9 mouse cellular contexts compared by ENCODE assay signal in genomic region chr2:28680710-28681109, GRCm38 (mm10). TPM values are rescaled to one million over a fixed set of nuclear protein-coding genes. Genes with fewer than 3 reads are reported as not detected.
DNase-seq lines count a peak whose midpoint lies in the region; ATAC-seq and TF ChIP-seq lines count a peak whose summit lies in the region.
"Had no signal": no experiment of that assay in that cellular context is flagged by ENCODE, and none has a peak within 500 bp of the region (broad histone marks: within the 10 kb centered on the region; RNA-seq: fewer than 3 reads in every experiment).

No protein-coding gene starts in this region.

- TF ChIP-seq CTCF in liver, embryonic 14.5 days (IDR thresholded peaks at IDR 0.05; ENCODE audit: low read depth), result peak; percentile 60
- TF ChIP-seq CTCF in MEL (IDR thresholded peaks at IDR 0.05 in 2 of 3, conservative IDR thresholded peaks at IDR 0.05 in 1 of 3; ENCODE audit: control insufficient read depth in 1 of 3, insufficient read depth in 1 of 3, low read depth in 2 of 3, low read length in 3 of 3, poor library complexity in 1 of 3, severe bottlenecking in 1 of 3), result peak; percentile 23 to 70 (median 67); a peak in 5 of 6 replicates

- TF ChIP-seq EP300 in liver, embryonic 14.5 days (IDR thresholded peaks at IDR 0.05; ENCODE audit: low read depth), result no peak
- no peak for TF ChIP-seq EP300 in MEL (IDR thresholded peaks at IDR 0.05; ENCODE audit: low read depth in 1 of 2, low read length in 2 of 2)

- 44% methylated on average over 4 of the region's 4 CpGs for WGBS in liver, embryonic 14.5 days (ENCODE audit: insufficient replicate concordance)
- 20% methylated on average over 4 of the region's 4 CpGs for WGBS in forebrain, embryonic 16.5 days

- H3K9ac ChIP-seq in liver, embryonic 14.5 days (replicated peaks), result no peak overlapping the region
- H3K9ac ChIP-seq in MEL (ENCODE audit: control insufficient read depth, low read depth, low read length, poor library complexity, severe bottlenecking), result no peak overlapping the region
- H3K9ac ChIP-seq in forebrain, embryonic 16.5 days (replicated peaks; ENCODE audit: low read depth, low read length), result no peak overlapping the region

- no peak for ATAC-seq in liver, embryonic 14.5 days (ENCODE audit: insufficient read depth)
- no peak for ATAC-seq in forebrain, embryonic 16.5 days

- peak; percentile 65 for TF ChIP-seq RAD21 in MEL (IDR thresholded peaks at IDR 0.05; ENCODE audit: low read depth, low read length)

- H3K4me2 ChIP-seq in liver, embryonic 14.5 days (ENCODE audit: low read depth), result no peak overlapping the region
- no peak overlapping the region for H3K4me2 ChIP-seq in forebrain, embryonic 16.5 days (ENCODE audit: low read length)

- no peaks in the 10 kb centered on the region for H3K4me1 ChIP-seq in liver, embryonic 14.5 days (replicated peaks; ENCODE audit: control insufficient read depth in 2 of 2, insufficient read depth in 2 of 2, low read length in 1 of 2)
- no peaks in the 10 kb centered on the region for H3K4me1 ChIP-seq in MEL (ENCODE audit: control insufficient read depth in 1 of 2, insufficient read depth in 2 of 2, low read length in 2 of 2)
- H3K4me1 ChIP-seq in forebrain, embryonic 16.5 days (replicated peaks; ENCODE audit: control insufficient read depth, insufficient read depth, low read length), result 0 out of 2 replicates have a peak, but pooled peaks cover 2% of the 10 kb centered on the region

- no peak for TF ChIP-seq POLR2A in MEL (IDR thresholded peaks at IDR 0.05; ENCODE audit: control insufficient read depth in 1 of 2, insufficient read depth in 1 of 2, low read depth in 1 of 2, low read length in 2 of 2, poor library complexity in 1 of 2)

- no peaks in the 10 kb centered on the region for H3K9me3 ChIP-seq in liver, embryonic 14.5 days (ENCODE audit: control insufficient read depth, low read length)
- no peaks in the 10 kb centered on the region for H3K9me3 ChIP-seq in MEL (replicated peaks; ENCODE audit: insufficient read depth, low read length)
- H3K9me3 ChIP-seq in forebrain, embryonic 16.5 days (ENCODE audit: control insufficient read depth, low read length), result no peaks in the 10 kb centered on the region

- peaks cover 27% of the 10 kb centered on the region for H3K36me3 ChIP-seq in liver, embryonic 14.5 days (replicated peaks; ENCODE audit: control insufficient read depth, insufficient read depth, low read depth)
- no peaks in the 10 kb centered on the region; a peak in 1 of 4 replicates for H3K36me3 ChIP-seq in MEL (ENCODE audit: control insufficient read depth in 1 of 2, insufficient read depth in 2 of 2, low read length in 2 of 2)
- peaks cover 46% of the 10 kb centered on the region for H3K36me3 ChIP-seq in forebrain, embryonic 16.5 days (ENCODE audit: control insufficient read depth, insufficient read depth)

- H3K27me3 ChIP-seq in liver, embryonic 14.5 days (ENCODE audit: control insufficient read depth, insufficient read depth, low read length), result no peaks in the 10 kb centered on the region
- H3K27me3 ChIP-seq in MEL (ENCODE audit: control insufficient read depth in 1 of 2, insufficient read depth in 2 of 2, low read length in 2 of 2), result no peaks in the 10 kb centered on the region
- no peaks in the 10 kb centered on the region for H3K27me3 ChIP-seq in forebrain, embryonic 16.5 days (replicated peaks; ENCODE audit: control insufficient read depth, insufficient read depth, low read length)

- no peaks in the 10 kb centered on the region for H3K79me2 ChIP-seq in MEL (ENCODE audit: control insufficient read depth, insufficient read depth, low read length, poor library complexity)

- no peak overlapping the region for H3K27ac ChIP-seq in liver, embryonic 14.5 days
- no peak overlapping the region for H3K27ac ChIP-seq in MEL (ENCODE audit: control insufficient read depth, low read depth, low read length)
- no peak overlapping the region for H3K27ac ChIP-seq in forebrain, embryonic 16.5 days (ENCODE audit: low read length)

- no peak overlapping the region for H3K4me3 ChIP-seq in liver, embryonic 14.5 days (ENCODE audit: insufficient read depth in 1 of 2, low read depth in 2 of 2, low read length in 2 of 2)
- no peak overlapping the region for H3K4me3 ChIP-seq in MEL (ENCODE audit: control insufficient read depth in 1 of 2, insufficient read depth in 1 of 2, low read depth in 2 of 2, low read length in 2 of 2)
- H3K4me3 ChIP-seq in forebrain, embryonic 16.5 days (replicated peaks; ENCODE audit: low read length), result no peak overlapping the region

- DNase-seq in cerebellum, adult 9-10 months, result peak; percentile 46
- DNase-seq in cerebellum, adult 9-11 months, result no peak
- no peak for DNase-seq in liver, embryonic 14.5 days (ENCODE audit: low read depth in 3 of 3, low spot score in 3 of 3)
- DNase-seq in liver, result no peak
- DNase-seq in MEL (ENCODE audit: low read depth, low spot score), result peak; percentile 39
- peak; percentile 62 for DNase-seq in kidney, postnatal 14 days
- DNase-seq in ovary, postnatal 10 days (ENCODE audit: low spot score), result no peak

TF ChIP-seq in MEL, 35 proteins besides CTCF, POLR2A, EP300 and RAD21:
- peak; percentile 18; the same call in 1 of the 2 replicates for TF ChIP-seq ZC3H11A (IDR thresholded peaks at IDR 0.05; ENCODE audit: low read depth, low read length)
- TF ChIP-seq MAZ (IDR thresholded peaks at IDR 0.05; ENCODE audit: low read depth, low read length), result no peak
- peak; percentile 61 for TF ChIP-seq SMC3 (IDR thresholded peaks at IDR 0.05; ENCODE audit: low read depth, low read length)

RNA-seq across cellular contexts. Expression of gene Spaca9, which starts 18.8 kb away (rescaled TPM):
- polyA plus RNA-seq in liver, embryonic 14.5 days (2012; rRNA removed), result 1.3 and 2.2 TPM in 2 replicates
- 2.0 and 2.5 TPM in 2 replicates for polyA plus RNA-seq in liver, embryonic 14.5 days (2014; fragmentation: Nextera tagmentation; extraction: Ambion mirVana)
- total RNA-seq in MEL (2012; rRNA removed), result 0.36 and 0.92 TPM in 2 replicates
- 1 to 10 TPM in 1 of 2 experiments, not detected in 1; 5.4 TPM for polyA plus RNA-seq in MEL (2012; ENCODE audit: insufficient read depth in 1 of 2, insufficient read length in 2 of 2, low read depth in 1 of 2, low replicate concordance in 2 of 2, missing spikeins in 1 of 2)
- 1.4 and 2.1 TPM in 2 replicates for polyA plus RNA-seq in forebrain, embryonic 16.5 days (2015; fragmentation: Nextera tagmentation; extraction: Ambion mirVana)
- total RNA-seq: liver, adult 2 months had no signal

RNA-seq across cellular contexts. Expression of gene Ak8, which starts 19.3 kb away (rescaled TPM):
- polyA plus RNA-seq in liver, embryonic 14.5 days (2012; rRNA removed), result 0.11 and 0.18 TPM in 2 replicates
- polyA plus RNA-seq in liver, embryonic 14.5 days (2014; fragmentation: Nextera tagmentation; extraction: Ambion mirVana), result 0.24 and 0.32 TPM in 2 replicates
- 0.49 and 1.5 TPM in 2 replicates for total RNA-seq in MEL (2012; rRNA removed)
- polyA plus RNA-seq in MEL (2012; ENCODE audit: insufficient read depth in 1 of 2, insufficient read length in 2 of 2, low read depth in 1 of 2, low replicate concordance in 2 of 2, missing spikeins in 1 of 2), result 1 to 10 TPM in 1 of 2 experiments, not detected in 1; 2.6 TPM
- 1.0 and 1.5 TPM in 2 replicates for polyA plus RNA-seq in forebrain, embryonic 16.5 days (2015; fragmentation: Nextera tagmentation; extraction: Ambion mirVana)
- total RNA-seq: liver, adult 2 months had no signal

RNA-seq across cellular contexts. Expression of gene Tsc1, which starts 39.7 kb away (rescaled TPM):
- 4.5 and 5.4 TPM in 2 replicates for polyA plus RNA-seq in liver, embryonic 14.5 days (2012; rRNA removed)
- 5.3 and 7.5 TPM in 2 replicates for polyA plus RNA-seq in liver, embryonic 14.5 days (2014; fragmentation: Nextera tagmentation; extraction: Ambion mirVana)
- total RNA-seq in MEL (2012; rRNA removed), result 7.5 and 8.0 TPM in 2 replicates
- polyA plus RNA-seq in MEL (2012; ENCODE audit: insufficient read depth in 1 of 2, insufficient read length in 2 of 2, low read depth in 1 of 2, low replicate concordance in 2 of 2, missing spikeins in 1 of 2), result 10 to 100 TPM in 1 of 2 experiments, not detected in 1; 16.4 TPM
- polyA plus RNA-seq in forebrain, embryonic 16.5 days (2015; fragmentation: Nextera tagmentation; extraction: Ambion mirVana), result 32.7 and 42.7 TPM in 2 replicates

RNA-seq across cellular contexts. Expression of gene Gfi1b, which starts 58.9 kb away (rescaled TPM):
- 72.5 and 86.9 TPM in 2 replicates for polyA plus RNA-seq in liver, embryonic 14.5 days (2012; rRNA removed)
- polyA plus RNA-seq in liver, embryonic 14.5 days (2014; fragmentation: Nextera tagmentation; extraction: Ambion mirVana), result 89.2 and 107 TPM in 2 replicates
- total RNA-seq in MEL (2012; rRNA removed), result 75.1 and 82.9 TPM in 2 replicates
- polyA plus RNA-seq in MEL (2012; ENCODE audit: insufficient read depth in 1 of 2, insufficient read length in 2 of 2, low read depth in 1 of 2, low replicate concordance in 2 of 2, missing spikeins in 1 of 2), result 100 to 1,000 TPM; 194 to 277 TPM
- polyA plus RNA-seq in forebrain, embryonic 16.5 days (2015; fragmentation: Nextera tagmentation; extraction: Ambion mirVana), result not detected in 2 replicates
- total RNA-seq: liver, adult 2 months had no signal
- polyA plus RNA-seq: liver, adult 2 months had no signal

Comparison
In these comparisons a context has a peak if more than half of its experiments do, and no peak if none do; other contexts are left out.
1. DNase-seq: peak in cerebellum, adult 9-10 months (single experiment), MEL (single experiment) and kidney, postnatal 14 days (single experiment); none in cerebellum, adult 9-11 months (single experiment), liver, embryonic 14.5 days (0 of 3), liver (single experiment) and ovary, postnatal 10 days (single experiment).